Mouse (Mus musculus) hindbrain, embryonic 10.5 days (tissue): ENCODE data around the gene Pdzd7. TPM values are rescaled to one million over a fixed set of nuclear protein-coding genes. Genes with fewer than 3 reads are reported as not detected.

Source experiments
- DNase-seq: peaks from one replicate; pipeline ENCODE4 v3.0.0-alpha.2; 2017; ENCODE audit warnings: low spot score
- H3K27ac ChIP-seq: fragments of 300-500 bp; sonication (generic); 2 replicates; pipeline ENCODE4 v1.5.1; 2016; ENCODE audit warnings: mild to moderate bottlenecking, moderate library complexity
- H3K27me3 ChIP-seq: fragments of 300-500 bp; sonication (generic); 2 replicates; pipeline ENCODE4 v1.6.1; 2016; ENCODE audit warnings: mild to moderate bottlenecking; ENCODE audit not compliant: poor library complexity, insufficient read depth, severe bottlenecking
- H3K36me3 ChIP-seq: fragments of 300-500 bp; sonication (generic); 2 replicates; pipeline ENCODE4 v1.6.1; 2016; ENCODE audit warnings: mild to moderate bottlenecking, moderate library complexity
- H3K4me1 ChIP-seq: fragments of 300-500 bp; sonication (generic); replicated peaks from 2 replicates; pipeline ENCODE4 v1.6.1; 2016; ENCODE audit warnings: mild to moderate bottlenecking
- H3K4me3 ChIP-seq: fragments of 300-500 bp; sonication (generic); 2 replicates; pipeline ENCODE4 v1.5.1; 2016; ENCODE audit warnings: mild to moderate bottlenecking, moderate library complexity
- H3K9me3 ChIP-seq: fragments of 300-500 bp; sonication (generic); 2 replicates; pipeline ENCODE4 v1.6.1; 2016; ENCODE audit warnings: mild to moderate bottlenecking, moderate library complexity
- WGBS: fragments of 180-500 bp; shearing (Covaris S2); methylation state at CpG from one replicate; pipeline ENCODE4 v1.1.7; 2016; 5-methylcytosine and 5-hydroxymethylcytosine counted together
- polyA plus RNA-seq: library from polyadenylated mRNA; unstranded; fragments of >200 nt; fragmentation: Nextera tagmentation; extraction: Ambion mirVana; gene quantifications from 2 replicates; pipeline ENCODE4 v1.2.1, GENCODE M21; 2016

Gene Pdzd7
- polyA plus RNA-seq, 1 experiment from 2014 or later: 0.26 TPM

- Histone ChIP-seq H3K9me3 (no peaks in the 10 kb centered on the region), H3K27ac (peak overlapping the region; percentile 62; the same call in 1 of the 2 replicates), H3K27me3 (no peaks in the 10 kb centered on the region; the same call in 1 of the 2 replicates), H3K36me3 (peaks cover 52% of the 10 kb centered on the region), H3K4me1 (peaks cover 57% of the 10 kb centered on the region), H3K4me3 (no peak overlapping the region)
- no peak for DNase-seq
- 83% methylated on average over 8 of the region's 8 CpGs for WGBS
Measured at GRCm38 (mm10) chr19:45012219-45012618, 33.3 kb downstream of the Pdzd7 start.

- H3K4me3 ChIP-seq: no peak overlapping the region
- DNase-seq: no peak
- H3K36me3 ChIP-seq: peaks cover 52% of the 10 kb centered on the region
- H3K27me3 ChIP-seq: no peaks in the 10 kb centered on the region
- no peaks in the 10 kb centered on the region for H3K9me3 ChIP-seq
- WGBS: 87% methylated on average over 4 of the region's 4 CpGs
- H3K27ac ChIP-seq: no peak overlapping the region
- peaks cover 51% of the 10 kb centered on the region for H3K4me1 ChIP-seq
Measured at GRCm38 (mm10) chr19:45010646-45011045, 34.9 kb downstream of the Pdzd7 start.

- Histone ChIP-seq H3K4me1 (peaks cover 36% of the 10 kb centered on the region), H3K27ac (peak overlapping the region; percentile 91), H3K36me3 (peaks cover 71% of the 10 kb centered on the region), H3K4me3 (peak overlapping the region; percentile 99), H3K27me3 (no peaks in the 10 kb centered on the region), H3K9me3 (no peaks in the 10 kb centered on the region)
- WGBS: 95% methylated on average over 20 of the region's 20 CpGs
- no peak for DNase-seq
Measured at GRCm38 (mm10) chr19:45007425-45008191, 37.9 kb downstream of the Pdzd7 start.

GRCm38 (mm10) chr19:45007021-45007420, 38.5 kb downstream of the Pdzd7 start:
- DNase-seq: no peak
- Histone ChIP-seq H3K36me3 (peaks cover 71% of the 10 kb centered on the region), H3K27me3 (no peaks in the 10 kb centered on the region), H3K27ac (peak overlapping the region; percentile 91), H3K4me3 (peak overlapping the region; percentile 99), H3K9me3 (no peaks in the 10 kb centered on the region), H3K4me1 (peaks cover 37% of the 10 kb centered on the region)
- WGBS: 45% methylated on average over 17 of the region's 17 CpGs

- peak; percentile 95 for DNase-seq
- Histone ChIP-seq H3K4me1 (peaks cover 43% of the 10 kb centered on the region), H3K27ac (peak within 1 kb of the TSS; percentile 91), H3K9me3 (no peaks in the 10 kb centered on the region), H3K27me3 (no peaks in the 10 kb centered on the region), H3K36me3 (peaks cover 71% of the 10 kb centered on the region), H3K4me3 (peak within 1 kb of the TSS; percentile 99)
- WGBS: under 1% methylated on average over 82 of the region's 82 CpGs
Measured at GRCm38 (mm10) chr19:45005957-45006712, 39.4 kb downstream of the Pdzd7 start, which contains the start of gene Mrpl43. TSS of gene Mrpl43 (minus strand) at chr19:45006442.

GRCm38 (mm10) chr19:45005444-45005843, 40.1 kb downstream of the Pdzd7 start, which contains the start of gene Twnk:
TSS of gene Twnk (plus strand) at chr19:45005663.
- DNase-seq: no peak
- WGBS: 11% methylated on average over 16 of the region's 16 CpGs
- H3K27ac ChIP-seq: peak within 1 kb of the TSS; percentile 91
- peaks cover 71% of the 10 kb centered on the region for H3K36me3 ChIP-seq
- H3K4me3 ChIP-seq: peak within 1 kb of the TSS; percentile 99
- H3K27me3 ChIP-seq: no peaks in the 10 kb centered on the region
- no peaks in the 10 kb centered on the region for H3K9me3 ChIP-seq
- peaks cover 43% of the 10 kb centered on the region for H3K4me1 ChIP-seq

- H3K27ac ChIP-seq: no peak overlapping the region
- H3K9me3 ChIP-seq: no peaks in the 10 kb centered on the region
- peaks cover 71% of the 10 kb centered on the region for H3K36me3 ChIP-seq
- H3K4me1 ChIP-seq: peaks cover 43% of the 10 kb centered on the region
- no peaks in the 10 kb centered on the region for H3K27me3 ChIP-seq
- 93% methylated on average over 7 of the region's 7 CpGs for WGBS
- H3K4me3 ChIP-seq: no peak overlapping the region
- DNase-seq: no peak
Measured at GRCm38 (mm10) chr19:45003740-45004516, 41.6 kb downstream of the Pdzd7 start.

- Histone ChIP-seq H3K27me3 (no peaks in the 10 kb centered on the region), H3K4me3 (no peak overlapping the region), H3K4me1 (peaks cover 30% of the 10 kb centered on the region), H3K27ac (no peak overlapping the region), H3K9me3 (no peaks in the 10 kb centered on the region), H3K36me3 (peaks cover 73% of the 10 kb centered on the region)
- DNase-seq: no peak
- 62% methylated on average over 3 of the region's 3 CpGs for WGBS
Measured at GRCm38 (mm10) chr19:45002301-45002700, 43.2 kb downstream of the Pdzd7 start.

GRCm38 (mm10) chr19:44999647-45000046, 45.9 kb downstream of the Pdzd7 start:
- no peak for DNase-seq
- Histone ChIP-seq H3K4me3 (no peak overlapping the region), H3K36me3 (peaks cover 80% of the 10 kb centered on the region), H3K9me3 (no peaks in the 10 kb centered on the region), H3K27ac (no peak overlapping the region), H3K4me1 (peaks cover 12% of the 10 kb centered on the region; the same call in 1 of the 2 replicates), H3K27me3 (no peaks in the 10 kb centered on the region)
- 92% methylated on average over 8 of the region's 8 CpGs for WGBS

- peaks cover 13% of the 10 kb centered on the region for H3K4me1 ChIP-seq
- DNase-seq: no peak
- WGBS: 87% methylated on average over 11 of the region's 11 CpGs
- H3K4me3 ChIP-seq: no peak overlapping the region
- H3K36me3 ChIP-seq: peaks cover 65% of the 10 kb centered on the region
- no peaks in the 10 kb centered on the region for H3K9me3 ChIP-seq
- no peaks in the 10 kb centered on the region for H3K27me3 ChIP-seq
- no peak overlapping the region for H3K27ac ChIP-seq
Measured at GRCm38 (mm10) chr19:44997786-44998185, 47.7 kb downstream of the Pdzd7 start.

GRCm38 (mm10) chr19:44992712-44993111, 52.8 kb downstream of the Pdzd7 start:
- Histone ChIP-seq H3K4me3 (no peak overlapping the region), H3K4me1 (peaks cover 49% of the 10 kb centered on the region), H3K27me3 (peaks cover 22% of the 10 kb centered on the region), H3K36me3 (peaks cover 16% of the 10 kb centered on the region), H3K27ac (peak overlapping the region; percentile 23; the same call in 1 of the 2 replicates), H3K9me3 (no peaks in the 10 kb centered on the region)
- WGBS: 61% methylated on average over 7 of the region's 7 CpGs
- DNase-seq: no peak

- H3K27ac ChIP-seq: peak overlapping the region; percentile 23; the same call in 1 of the 2 replicates
- H3K4me3 ChIP-seq: no peak overlapping the region
- H3K4me1 ChIP-seq: peaks cover 49% of the 10 kb centered on the region
- WGBS: 45% methylated on average over 7 of the region's 7 CpGs
- no peaks in the 10 kb centered on the region for H3K9me3 ChIP-seq
- H3K27me3 ChIP-seq: peaks cover 27% of the 10 kb centered on the region
- H3K36me3 ChIP-seq: peaks cover 11% of the 10 kb centered on the region
- DNase-seq: peak; percentile 18
Measured at GRCm38 (mm10) chr19:44992246-44992645, 53.3 kb downstream of the Pdzd7 start.
